Mouse (Mus musculus): ENCODE data around the gene Prr7.

Prr7 gene

GRCm38 (mm10) chr13:55506697-55507096 lies 42.6 kb downstream of the Prr7 start:
- no peak for DNase-seq (ENCODE audit: low read depth, low spot score)

DNA sequence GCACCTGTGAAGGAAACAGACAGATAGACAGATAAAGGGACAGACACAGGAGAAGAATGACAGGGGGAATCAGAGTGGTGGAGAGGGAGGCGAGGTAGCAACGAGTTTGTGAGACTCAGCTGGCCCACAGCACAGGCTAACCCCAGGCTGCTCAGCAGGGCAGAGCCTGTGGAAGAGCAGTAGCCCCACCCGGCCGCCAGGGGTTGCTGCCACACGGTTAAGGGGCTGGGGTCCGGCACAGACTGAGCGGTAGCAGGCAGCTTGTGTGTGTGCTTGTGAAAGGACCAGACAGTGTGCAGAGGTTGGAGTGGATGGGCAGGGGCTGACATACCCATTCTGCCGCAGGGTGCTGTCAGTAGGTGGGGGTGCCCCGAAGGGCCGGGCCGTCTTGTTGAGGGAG lies 43.8 kb downstream of the Prr7 start:
- no peak for DNase-seq (ENCODE audit: low read depth, low spot score)

GRCm38 (mm10) chr13:55508531-55508930 lies 44.5 kb downstream of the Prr7 start:
- DNase-seq (ENCODE audit: low read depth, low spot score) = no peak

DNA sequence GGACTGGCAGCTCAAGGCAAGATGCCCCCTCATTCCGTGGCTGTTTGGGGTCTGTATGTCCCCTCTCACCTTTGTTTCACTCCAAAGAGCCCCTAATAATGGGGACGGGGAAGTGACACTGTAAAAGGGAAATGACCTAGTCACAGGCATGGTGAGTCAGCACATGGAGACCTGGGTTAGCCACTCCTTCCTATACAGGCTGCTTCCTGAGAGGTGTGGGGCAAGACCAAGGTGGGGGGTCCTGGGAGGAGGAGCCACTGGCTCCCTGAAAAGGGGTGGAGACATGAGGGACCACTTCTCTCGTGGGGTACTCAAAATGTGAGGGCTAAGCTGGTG lies 46.2 kb downstream of the Prr7 start:
- DNase-seq (ENCODE audit: low read depth, low spot score) = peak; percentile 47

DNA sequence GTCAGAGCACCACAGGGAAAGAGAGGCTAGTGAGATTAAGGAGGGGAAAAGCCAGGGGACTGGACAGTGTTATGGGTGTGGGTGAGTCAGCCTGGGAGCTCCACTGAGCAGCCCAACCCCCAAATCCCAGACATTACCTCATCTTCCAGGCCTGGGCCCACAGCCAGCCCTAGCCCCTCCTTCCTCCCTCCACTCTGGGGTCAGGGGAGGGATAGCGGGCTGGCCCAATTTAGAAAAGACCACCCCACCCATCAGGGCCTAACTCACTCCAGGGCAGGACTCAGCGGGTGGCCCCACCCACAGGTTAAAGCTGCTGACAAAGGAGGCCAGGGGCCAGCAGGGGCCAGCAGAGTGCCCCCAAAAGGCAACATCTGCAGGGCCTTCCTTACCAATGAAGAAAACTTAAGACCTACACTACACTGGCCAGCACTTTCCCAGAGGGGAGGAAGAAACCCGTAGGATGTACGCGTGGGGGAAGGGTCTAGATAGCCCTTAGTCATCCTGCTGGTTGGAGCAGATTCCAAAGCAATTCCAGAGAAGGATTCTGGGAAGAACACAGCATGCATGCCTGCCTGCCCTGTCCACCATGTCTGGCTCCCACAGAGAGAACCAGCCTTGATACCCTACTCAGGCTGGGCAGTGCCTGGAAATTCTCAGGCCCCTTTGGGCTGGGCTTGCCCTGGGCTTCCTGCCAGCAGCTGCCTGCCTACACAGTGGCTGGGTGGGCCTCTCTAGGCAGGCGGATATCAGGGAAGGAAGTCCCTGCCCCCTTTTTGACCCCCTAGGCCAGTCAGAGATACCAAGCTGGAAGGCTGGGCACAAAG lies 46.8 kb downstream of the Prr7 start:
- peak; percentile 37 for DNase-seq (ENCODE audit: low read depth, low spot score)

- no peak for DNase-seq (ENCODE audit: low read depth, low spot score)
Observed at GRCm38 (mm10) chr13:55511492-55511861, 47.4 kb downstream of the Prr7 start.

DNA sequence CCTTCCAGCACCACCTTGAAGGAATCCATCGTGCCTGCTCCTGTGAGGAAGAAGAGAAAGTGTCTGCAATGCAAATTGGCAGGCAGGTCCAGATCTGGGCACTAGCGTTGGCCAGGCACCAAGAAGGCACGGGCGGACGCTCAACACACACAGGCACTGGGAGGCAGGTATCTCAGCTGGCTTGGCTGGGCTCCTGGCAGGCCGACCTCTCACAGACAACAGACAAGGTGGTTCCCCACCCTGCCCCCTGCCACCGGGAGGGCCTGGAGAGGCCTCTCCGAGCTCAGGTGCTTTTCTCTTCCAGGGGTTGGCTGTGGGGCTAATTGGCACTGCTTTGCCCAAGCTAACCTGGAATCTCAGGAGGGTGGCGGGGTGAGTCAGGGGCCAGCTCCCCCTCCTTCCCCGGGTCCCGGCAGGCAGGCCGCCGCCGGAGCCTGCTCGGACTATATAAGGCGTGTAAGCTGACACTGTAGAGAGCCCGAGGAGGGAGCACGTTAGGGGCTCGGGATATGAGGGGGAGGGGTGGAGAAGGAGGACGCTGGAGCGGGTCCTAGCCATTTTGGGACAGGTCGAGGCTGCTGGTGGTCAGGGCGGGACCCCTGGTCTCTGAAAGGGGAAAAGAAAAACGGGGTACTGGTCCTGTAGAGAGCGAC lies 48.4 kb downstream of the Prr7 start:
- DNase-seq (ENCODE audit: low read depth, low spot score) = peak; percentile 73

DNA sequence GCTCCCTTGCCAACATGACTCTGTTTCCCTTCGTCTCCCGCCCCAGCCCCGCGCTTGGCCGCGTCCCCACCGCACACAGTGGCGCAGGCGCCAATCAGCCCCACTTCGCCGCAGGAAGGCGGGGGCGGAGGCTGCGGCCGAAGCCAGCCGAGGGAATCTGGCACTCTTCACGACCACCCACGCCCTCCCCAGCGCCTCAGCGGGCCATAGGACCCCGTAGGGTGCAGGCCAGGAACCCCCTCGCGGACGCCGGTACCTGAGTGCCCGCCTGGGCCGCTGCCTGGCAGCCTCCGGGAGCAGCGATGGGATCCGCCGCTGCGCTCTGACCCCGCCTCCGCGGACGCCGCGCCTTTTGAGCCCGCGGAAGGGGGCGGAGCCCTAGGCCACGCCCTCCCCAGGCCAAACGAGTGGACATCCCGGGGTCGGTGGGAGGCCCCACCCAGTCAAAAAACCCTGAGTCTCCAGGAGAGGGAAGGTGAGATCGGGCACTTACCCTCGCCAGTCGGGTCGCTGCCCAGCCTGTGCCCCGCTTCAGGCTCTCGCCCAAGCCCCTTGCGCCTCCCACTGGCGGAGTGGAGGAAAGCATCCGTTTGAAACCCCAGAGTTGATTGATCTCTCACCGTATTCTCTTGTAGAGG lies 49.2 kb downstream of the Prr7 start, which contains the start of gene Pdlim7:
Pdlim7 (minus strand) TSS at position 566 of the 638 bp plus-strand sequence.
- peak; percentile 93 for DNase-seq (ENCODE audit: low read depth, low spot score)

DNA sequence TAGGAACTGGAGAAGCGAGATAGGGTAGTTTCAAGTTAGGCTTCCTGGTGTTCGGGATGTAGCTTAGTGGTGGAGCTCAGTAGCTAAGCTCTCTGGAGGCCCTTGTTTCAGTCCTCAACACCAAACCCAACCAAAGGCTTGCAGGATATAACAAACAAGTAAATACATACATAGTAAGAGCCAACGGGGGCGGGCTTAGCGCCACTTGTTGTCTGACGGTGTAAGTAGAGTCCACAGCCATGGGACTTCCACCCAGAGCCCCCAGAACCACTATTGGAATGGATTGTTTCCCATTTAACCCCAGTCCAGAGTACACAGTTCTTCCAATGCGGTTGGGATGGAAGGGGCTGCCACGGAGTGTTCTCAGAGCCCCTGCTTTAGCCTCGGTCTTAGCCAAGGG lies 49.8 kb downstream of the Prr7 start:
- no peak for DNase-seq (ENCODE audit: low read depth, low spot score)

- peak; percentile 82 for DNase-seq (ENCODE audit: low read depth, low spot score)
Observed at GRCm38 (mm10) chr13:55516955-55517354, 52.9 kb downstream of the Prr7 start.

DNA sequence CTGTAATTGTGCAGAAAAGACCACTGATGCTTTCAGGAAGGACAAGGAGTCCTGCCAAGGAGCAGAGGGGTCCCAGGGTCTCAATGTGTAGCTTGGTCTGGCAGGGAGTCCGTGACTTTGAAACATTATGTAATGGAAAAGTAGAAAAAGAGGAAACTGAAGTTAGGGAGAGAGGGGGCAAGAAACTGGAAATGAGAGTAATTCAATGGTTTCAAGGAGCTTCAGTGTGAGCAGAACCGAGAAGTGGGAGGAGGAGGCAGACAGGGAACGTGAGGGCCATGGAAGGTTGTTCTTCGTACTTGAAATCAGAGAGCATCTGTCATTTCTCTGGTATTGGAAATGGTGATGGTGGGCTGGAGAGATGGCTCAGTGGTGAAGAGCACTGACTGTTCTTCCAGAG lies 55.5 kb downstream of the Prr7 start:
- no peak for DNase-seq (ENCODE audit: low read depth, low spot score)

GRCm38 (mm10) chr13:55522730-55523129 lies 58.7 kb downstream of the Prr7 start:
- no peak for DNase-seq (ENCODE audit: low read depth, low spot score)
